12 mouse cellular contexts compared by ENCODE assay signal in genomic region chr15:81077551-81077950, GRCm38 (mm10).
DNase-seq lines count a peak whose midpoint lies in the region; ATAC-seq and TF ChIP-seq lines count a peak whose summit lies in the region.
"Had no signal": no experiment of that assay in that cellular context is flagged by ENCODE, and none has a peak within 500 bp of the region (broad histone marks: within the 10 kb centered on the region; RNA-seq: fewer than 3 reads in every experiment).

No protein-coding gene starts in this region.

- no peak overlapping the region for H3K4me2 ChIP-seq in liver, postnatal 0 days (ENCODE audit: low read depth, low read length)
- no peak overlapping the region for H3K4me2 ChIP-seq in liver, embryonic 12.5 days
- H3K4me2 ChIP-seq: forebrain, embryonic 12.5 days; midbrain, embryonic 12.5 days had no signal

- no peaks in the 10 kb centered on the region for H3K36me3 ChIP-seq in liver, postnatal 0 days (replicated peaks; ENCODE audit: insufficient read depth, low read length)
- H3K36me3 ChIP-seq in liver, embryonic 12.5 days = no peaks in the 10 kb centered on the region
- H3K36me3 ChIP-seq in thymus, adult 2 months (ENCODE audit: control insufficient read depth, insufficient read depth, low read length) = no peaks in the 10 kb centered on the region
- 0 out of 2 replicates have a peak, but pooled peaks cover 4% of the 10 kb centered on the region for H3K36me3 ChIP-seq in embryonic facial prominence, embryonic 10.5 days (replicated peaks)
- H3K36me3 ChIP-seq: forebrain, embryonic 12.5 days; midbrain, embryonic 12.5 days had no signal

- H3K4me1 ChIP-seq in liver, postnatal 0 days (ENCODE audit: insufficient read depth) = no peaks in the 10 kb centered on the region
- no peaks in the 10 kb centered on the region for H3K4me1 ChIP-seq in liver, embryonic 12.5 days
- H3K4me1 ChIP-seq in cortical plate, adult 2 months (ENCODE audit: control insufficient read depth, insufficient read depth, low read length) = no peaks in the 10 kb centered on the region
- peaks cover 12% of the 10 kb centered on the region for H3K4me1 ChIP-seq in thymus, adult 2 months (replicated peaks; ENCODE audit: control insufficient read depth, insufficient read depth, low read length)
- H3K4me1 ChIP-seq in embryonic facial prominence, embryonic 10.5 days = peaks cover 6% of the 10 kb centered on the region
- H3K4me1 ChIP-seq: forebrain, embryonic 12.5 days; midbrain, embryonic 12.5 days had no signal

- no peak for TF ChIP-seq EP300 in liver, postnatal 0 days (IDR thresholded peaks at IDR 0.05; ENCODE audit: low read depth)

- DNase-seq in adrenal gland, adult 2 months = peak; percentile 25
- no peak for DNase-seq in adrenal gland, adult 18-20 months (ENCODE audit: low spot score in 2 of 2)
- DNase-seq in liver, postnatal 0 days = peak; percentile 31
- peak; percentile 57 for DNase-seq in thymus, adult 2 months
- DNase-seq in embryonic facial prominence, embryonic 10.5 days (ENCODE audit: low spot score) = no peak
- no peak for DNase-seq in cerebellum, adult 11 months
- DNase-seq: cerebellum, adult 9-10 months; right cerebral cortex, adult 18-20 months had no signal

- no peak for ATAC-seq in liver, postnatal 0 days
- ATAC-seq in liver, embryonic 12.5 days = no peak

- H3K9me3 ChIP-seq in liver, postnatal 0 days (ENCODE audit: low read length) = no peaks in the 10 kb centered on the region
- no peaks in the 10 kb centered on the region for H3K9me3 ChIP-seq in liver, embryonic 12.5 days (replicated peaks)
- H3K9me3 ChIP-seq in embryonic facial prominence, embryonic 10.5 days = no peaks in the 10 kb centered on the region
- H3K9me3 ChIP-seq: forebrain, embryonic 12.5 days; midbrain, embryonic 12.5 days had no signal

- 83% methylated on average over 4 of the region's 4 CpGs for WGBS in liver, postnatal 0 days (ENCODE audit: insufficient replicate concordance)
- 83% methylated on average over 4 of the region's 4 CpGs for WGBS in liver, embryonic 12.5 days (ENCODE audit: insufficient replicate concordance)
- WGBS in thymus, adult 2 months = 97% methylated on average over 4 of the region's 4 CpGs
- WGBS in embryonic facial prominence, embryonic 10.5 days = 94% methylated on average over 4 of the region's 4 CpGs

- H3K4me3 ChIP-seq in liver, postnatal 0 days (ENCODE audit: low read depth, low read length) = no peak overlapping the region
- H3K4me3 ChIP-seq in liver, embryonic 12.5 days = no peak overlapping the region
- H3K4me3 ChIP-seq in cortical plate, adult 2 months (ENCODE audit: insufficient read depth, low read length) = no peak overlapping the region
- H3K4me3 ChIP-seq in thymus, adult 2 months (ENCODE audit: control insufficient read depth, insufficient read depth, low read length) = no peak overlapping the region
- no peak overlapping the region for H3K4me3 ChIP-seq in embryonic facial prominence, embryonic 10.5 days
- H3K4me3 ChIP-seq: forebrain, embryonic 12.5 days; midbrain, embryonic 12.5 days had no signal

- peak; percentile 64 for TF ChIP-seq CTCF in liver, postnatal 0 days (IDR thresholded peaks at IDR 0.05; ENCODE audit: low read depth)
- peak; percentile 41 for TF ChIP-seq CTCF in cortical plate, adult 2 months (IDR thresholded peaks at IDR 0.05; ENCODE audit: extremely low read depth, insufficient read depth, low read length)
- TF ChIP-seq CTCF in thymus, adult 2 months (IDR thresholded peaks at IDR 0.05; ENCODE audit: borderline replicate concordance, control insufficient read depth, extremely low read depth, insufficient read depth, low read length, poor library complexity) = no peak

- H3K27ac ChIP-seq in liver, postnatal 0 days (ENCODE audit: low read depth) = no peak overlapping the region
- H3K27ac ChIP-seq in liver, embryonic 12.5 days = no peak overlapping the region
- no peak overlapping the region for H3K27ac ChIP-seq in cortical plate, adult 2 months (ENCODE audit: insufficient read depth, low read length)
- no peak overlapping the region for H3K27ac ChIP-seq in thymus, adult 2 months (ENCODE audit: control insufficient read depth, insufficient read depth, low read length)
- H3K27ac ChIP-seq in embryonic facial prominence, embryonic 10.5 days (replicated peaks) = no peak overlapping the region
- H3K27ac ChIP-seq: forebrain, embryonic 12.5 days; midbrain, embryonic 12.5 days had no signal

- no peak overlapping the region for H3K9ac ChIP-seq in liver, postnatal 0 days (replicated peaks)
- H3K9ac ChIP-seq in liver, embryonic 12.5 days = no peak overlapping the region
- H3K9ac ChIP-seq: forebrain, embryonic 12.5 days; midbrain, embryonic 12.5 days had no signal

- no peak for TF ChIP-seq POLR2A in cortical plate, adult 2 months (IDR thresholded peaks at IDR 0.05; ENCODE audit: extremely low read depth, insufficient read depth, low read length)
- TF ChIP-seq POLR2A in thymus, adult 2 months (IDR thresholded peaks at IDR 0.05; ENCODE audit: control insufficient read depth, extremely low read depth, insufficient read depth, low read length, poor library complexity) = no peak

- no peaks in the 10 kb centered on the region for H3K27me3 ChIP-seq in liver, postnatal 0 days (ENCODE audit: insufficient read depth, low read length)
- H3K27me3 ChIP-seq in liver, embryonic 12.5 days (replicated peaks) = no peaks in the 10 kb centered on the region
- H3K27me3 ChIP-seq in thymus, adult 2 months (ENCODE audit: control insufficient read depth, insufficient read depth, low read length) = no peaks in the 10 kb centered on the region
- no peaks in the 10 kb centered on the region for H3K27me3 ChIP-seq in embryonic facial prominence, embryonic 10.5 days (replicated peaks; ENCODE audit: low read depth, poor library complexity, severe bottlenecking)
- H3K27me3 ChIP-seq: forebrain, embryonic 12.5 days; midbrain, embryonic 12.5 days had no signal

Comparison
In these comparisons a context has a peak if more than half of its experiments do, and no peak if none do; other contexts are left out.
1. DNase-seq: peak in adrenal gland, adult 2 months (single experiment), liver, postnatal 0 days (single experiment) and thymus, adult 2 months (single experiment); none in adrenal gland, adult 18-20 months (0 of 2), embryonic facial prominence, embryonic 10.5 days (single experiment) and cerebellum, adult 11 months (single experiment).